Mouse (Mus musculus): ENCODE measurements around the gene Gm10840. TPM values are rescaled to one million over a fixed set of nuclear protein-coding genes. Genes with fewer than 3 reads are reported as not detected.
A peak's percentile ranks its signal among the peaks of the same experiment; 100 is the strongest.
"Not testable (repeated sequence)": the region's sequence is repeated elsewhere in the genome, so short reads cannot be mapped to it uniquely, and the experiment has no call there.

The Gm10840 gene
- not detected for total RNA-seq (2021)
- long read RNA-seq, experiment 1, result 0 reads
- long read RNA-seq, experiment 2, result 0 reads

- DNase-seq (ENCODE audit: low spot score), result no peak
Observed at GRCm38 (mm10) chr11:106160841-106161721, at the start of gene Gm10840, which contains the start of gene Limd2. Gm10840 (plus strand) TSS chr11:106160850. Limd2 (minus strand) TSS chr11:106160860.

- no peak for DNase-seq (ENCODE audit: low spot score)
Observed at GRCm38 (mm10) chr11:106111688-106112087, 49.0 kb upstream of the Gm10840 start.

GRCm38 (mm10) chr11:106122221-106122620 is 38.4 kb upstream of the Gm10840 start:
- DNase-seq (ENCODE audit: low spot score), result no peak

GRCm38 (mm10) chr11:106122736-106123135 is 37.9 kb upstream of the Gm10840 start:
- peak; percentile 10 for DNase-seq (ENCODE audit: low spot score)

GRCm38 (mm10) chr11:106124784-106125183 is 35.9 kb upstream of the Gm10840 start:
- DNase-seq (ENCODE audit: low spot score), result no peak

GRCm38 (mm10) chr11:106125827-106126226 is 34.8 kb upstream of the Gm10840 start:
- no peak for DNase-seq (ENCODE audit: low spot score)

- not testable (repeated sequence) for DNase-seq (ENCODE audit: low spot score)
Observed at GRCm38 (mm10) chr11:106126727-106127373, 33.8 kb upstream of the Gm10840 start.

GRCm38 (mm10) chr11:106129477-106129876 is 31.2 kb upstream of the Gm10840 start:
- no peak for DNase-seq (ENCODE audit: low spot score)

GRCm38 (mm10) chr11:106132516-106132915 is 28.1 kb upstream of the Gm10840 start:
- DNase-seq (ENCODE audit: low spot score), result no peak

- DNase-seq (ENCODE audit: low spot score), result peak; percentile 68
Observed at GRCm38 (mm10) chr11:106134580-106135528, 25.8 kb upstream of the Gm10840 start.

GRCm38 (mm10) chr11:106151219-106151618 is 9.4 kb upstream of the Gm10840 start:
- DNase-seq (ENCODE audit: low spot score), result no peak

- DNase-seq (ENCODE audit: low spot score), result no peak
Observed at GRCm38 (mm10) chr11:106152132-106152531, 8.5 kb upstream of the Gm10840 start.

- DNase-seq (ENCODE audit: low spot score), result no peak
Observed at GRCm38 (mm10) chr11:106154091-106154490, 6.6 kb upstream of the Gm10840 start.

GRCm38 (mm10) chr11:106154770-106155169 is 5.9 kb upstream of the Gm10840 start:
- DNase-seq (ENCODE audit: low spot score), result no peak

- DNase-seq (ENCODE audit: low spot score), result no peak
Observed at GRCm38 (mm10) chr11:106155761-106156160, 4.9 kb upstream of the Gm10840 start.

GRCm38 (mm10) chr11:106156257-106156656 is 4.4 kb upstream of the Gm10840 start:
- DNase-seq (ENCODE audit: low spot score), result no peak

- no peak for DNase-seq (ENCODE audit: low spot score)
Observed at GRCm38 (mm10) chr11:106157154-106157553, 3.5 kb upstream of the Gm10840 start.

GRCm38 (mm10) chr11:106158081-106158929 is 2.3 kb upstream of the Gm10840 start:
- peak; percentile 32 for DNase-seq (ENCODE audit: low spot score)

- DNase-seq (ENCODE audit: low spot score), result no peak
Observed at GRCm38 (mm10) chr11:106158930-106159215, 1.8 kb upstream of the Gm10840 start.

- no peak for DNase-seq (ENCODE audit: low spot score)
Observed at GRCm38 (mm10) chr11:106159216-106159920, 1.3 kb upstream of the Gm10840 start.
